Mouse (Mus musculus) lung, adult 2 months (tissue): ENCODE results near the gene Pitpnm1.

Experiments
- CTCF ChIP-seq: fragments of 200-500 bp; IDR thresholded peaks from 2 replicates; pipeline ENCODE4 v1.5.1; 2011; ENCODE audit warnings: mild to moderate bottlenecking, low read length, control low read depth; ENCODE audit not compliant: insufficient read depth
- POLR2A ChIP-seq: fragments of 200-500 bp; IDR thresholded peaks from 2 replicates; pipeline ENCODE4 v1.6.1; 2011; ENCODE audit warnings: low read depth, mild to moderate bottlenecking, control low read depth, low read length, borderline replicate concordance; ENCODE audit errors: extremely low read depth

DNA sequence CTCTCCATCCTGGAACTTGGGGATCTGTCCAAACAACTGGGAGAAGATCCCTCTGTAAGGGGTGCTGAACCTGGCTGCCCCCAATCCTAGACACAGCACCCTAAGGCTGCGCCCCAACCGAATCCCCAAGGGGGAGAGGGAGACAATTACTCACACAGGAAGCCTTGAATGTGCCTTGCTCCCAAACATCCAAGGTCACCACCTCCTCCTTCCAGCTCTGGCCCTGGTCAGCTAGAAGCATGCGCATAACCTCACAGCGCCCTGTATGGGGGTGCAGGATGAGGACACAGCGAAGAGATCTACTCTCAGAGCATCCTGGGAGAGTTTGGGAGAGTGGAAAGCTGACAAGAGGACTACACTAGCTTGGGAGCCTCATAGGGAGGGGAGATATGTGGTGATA lies 41.2 kb upstream of the Pitpnm1 start:
- no peak for TF ChIP-seq CTCF
- TF ChIP-seq POLR2A = no peak
